Mouse (Mus musculus) intestine, postnatal 0 days (tissue): ENCODE results near the gene Wnt1. TPM values are rescaled to one million over a fixed set of nuclear protein-coding genes. Genes with fewer than 3 reads are reported as not detected.

ENCODE experiments used
- ATAC-seq: fragments of 200-750 bp; cut with Nextera tagmentation; 2 replicates; pipeline ENCODE4 v1.8.0; 2017; ENCODE audit warnings: mild to moderate bottlenecking, moderate TSS enrichment, moderate library complexity
- H3K27ac ChIP-seq: fragments of 300-500 bp; sonication (generic); 2 replicates; pipeline ENCODE4 v1.5.1; 2014; ENCODE audit warnings: mild to moderate bottlenecking, low read depth, low read length, moderate library complexity
- H3K27me3 ChIP-seq: fragments of 300-500 bp; sonication (generic); replicated peaks from 2 replicates; pipeline ENCODE4 v1.6.1; 2014; ENCODE audit warnings: low read length, mixed read lengths; ENCODE audit not compliant: control insufficient read depth, insufficient read depth
- H3K36me3 ChIP-seq: fragments of 300-500 bp; sonication (generic); 2 replicates; pipeline ENCODE4 v1.6.1; 2014; ENCODE audit warnings: mild to moderate bottlenecking, moderate library complexity; ENCODE audit not compliant: control insufficient read depth, insufficient read depth
- H3K4me1 ChIP-seq: fragments of 300-500 bp; sonication (generic); replicated peaks from 2 replicates; pipeline ENCODE4 v1.6.1; 2014; ENCODE audit warnings: antibody characterized with exemption, low read length, mixed read lengths; ENCODE audit not compliant: control insufficient read depth, insufficient read depth
- H3K4me2 ChIP-seq: fragments of 300-500 bp; sonication (generic); replicated peaks from 2 replicates; pipeline ENCODE4 v1.6.1; 2014; ENCODE audit warnings: low read depth, mild to moderate bottlenecking, moderate library complexity
- H3K4me3 ChIP-seq: fragments of 300-500 bp; sonication (generic); 2 replicates; pipeline ENCODE4 v1.5.1; 2014; ENCODE audit warnings: low read depth, low read length
- H3K9ac ChIP-seq: fragments of 300-500 bp; sonication (generic); 2 replicates; pipeline ENCODE4 v1.6.1; 2014; ENCODE audit warnings: mild to moderate bottlenecking, low read depth, low read length
- H3K9me3 ChIP-seq: fragments of 300-500 bp; sonication (generic); 2 replicates; pipeline ENCODE4 v1.6.1; 2016; ENCODE audit warnings: mixed run types; ENCODE audit not compliant: control insufficient read depth
- CTCF ChIP-seq: sonication (generic); IDR thresholded peaks from 2 replicates; pipeline ENCODE4 v1.5.1; 2016; ENCODE audit warnings: low read depth, mild to moderate bottlenecking, control low read depth, antibody characterized with exemption, moderate library complexity
- WGBS: fragments of 180-500 bp; shearing (Covaris S2); extraction: QIAGEN DNeasy Blood & Tissue Kit; methylation state at CpG from one replicate; pipeline ENCODE4 v1.1.7; 2014; 5-methylcytosine and 5-hydroxymethylcytosine counted together
- polyA plus RNA-seq: library from polyadenylated mRNA; unstranded; fragments of >200 nt; fragmentation: Nextera tagmentation; extraction: Ambion mirVana; gene quantifications from 2 replicates; pipeline ENCODE4 v1.2.1, GENCODE M21; 2015

Wnt1 gene
- polyA plus RNA-seq, 1 experiment from 2014 or later = not detected

DNA sequence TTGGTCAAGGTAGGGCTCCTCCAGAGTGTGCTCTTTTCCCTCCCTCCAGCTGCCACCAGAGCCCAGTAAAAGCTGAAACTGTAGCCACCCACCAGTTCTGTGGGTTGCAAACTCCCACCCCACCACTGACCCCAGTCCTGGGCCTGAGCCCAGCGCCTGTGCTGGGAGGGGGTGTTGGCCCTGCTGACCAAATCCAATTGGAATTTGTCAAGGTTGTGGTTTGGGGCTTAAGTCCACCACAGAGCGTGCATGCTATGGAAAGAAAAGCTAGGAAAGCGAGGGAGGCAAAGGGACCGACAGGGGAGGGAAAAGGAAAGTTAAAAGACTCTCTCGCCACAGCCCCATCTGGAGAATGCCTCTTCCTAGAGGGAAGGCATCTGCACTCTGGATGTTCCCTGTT, 21.4 kb upstream of the Wnt1 start:
- H3K4me1 ChIP-seq = 0 out of 2 replicates have a peak, but pooled peaks cover 10% of the 10 kb centered on the region
- no peak for TF ChIP-seq CTCF
- peaks cover 3% of the 10 kb centered on the region; the same call in 1 of the 2 replicates for H3K27me3 ChIP-seq
- H3K9ac ChIP-seq = no peak overlapping the region
- no peaks in the 10 kb centered on the region for H3K36me3 ChIP-seq
- ATAC-seq = no peak
- no peak overlapping the region for H3K4me2 ChIP-seq
- H3K27ac ChIP-seq = no peak overlapping the region
- WGBS = 40% methylated on average over 5 of the region's 5 CpGs
- no peaks in the 10 kb centered on the region for H3K9me3 ChIP-seq
- no peak overlapping the region for H3K4me3 ChIP-seq

GRCm38 (mm10) chr15:98771813-98772425, 17.7 kb upstream of the Wnt1 start:
- Histone ChIP-seq H3K4me2 (peak overlapping the region; percentile 69), H3K9me3 (no peaks in the 10 kb centered on the region), H3K9ac (no peak overlapping the region), H3K4me3 (peak overlapping the region; percentile 36), H3K36me3 (no peaks in the 10 kb centered on the region), H3K27ac (no peak overlapping the region), H3K27me3 (peaks cover 32% of the 10 kb centered on the region), H3K4me1 (0 out of 2 replicates have a peak, but pooled peaks cover 7% of the 10 kb centered on the region)
- 13% methylated on average over 12 of the region's 12 CpGs for WGBS
- ATAC-seq = no peak
- TF ChIP-seq CTCF = no peak

- Histone ChIP-seq H3K27me3 (peaks cover 39% of the 10 kb centered on the region), H3K4me1 (0 out of 2 replicates have a peak, but pooled peaks cover 7% of the 10 kb centered on the region), H3K9me3 (no peaks in the 10 kb centered on the region), H3K36me3 (no peaks in the 10 kb centered on the region), H3K4me3 (peak overlapping the region; percentile 36), H3K9ac (no peak overlapping the region), H3K4me2 (peak overlapping the region; percentile 69), H3K27ac (no peak overlapping the region)
- no peak for TF ChIP-seq CTCF
- no peak; the same call in 1 of the 2 replicates for ATAC-seq
- 3% methylated on average over 36 of the region's 36 CpGs for WGBS
Measured at GRCm38 (mm10) chr15:98772511-98773211, 17.0 kb upstream of the Wnt1 start.

- no peaks in the 10 kb centered on the region for H3K9me3 ChIP-seq
- no peak for TF ChIP-seq CTCF
- H3K9ac ChIP-seq = no peak overlapping the region
- H3K27me3 ChIP-seq = peaks cover 51% of the 10 kb centered on the region
- ATAC-seq = no peak
- no peak overlapping the region for H3K4me2 ChIP-seq
- 0 out of 2 replicates have a peak, but pooled peaks cover 7% of the 10 kb centered on the region for H3K4me1 ChIP-seq
- no peak overlapping the region for H3K4me3 ChIP-seq
- WGBS = 37% methylated on average over 15 of the region's 15 CpGs
- H3K27ac ChIP-seq = no peak overlapping the region
- H3K36me3 ChIP-seq = no peaks in the 10 kb centered on the region
Measured at GRCm38 (mm10) chr15:98774096-98774495, 15.6 kb upstream of the Wnt1 start.

- H3K27ac ChIP-seq = no peak overlapping the region
- 12% methylated on average over 5 of the region's 5 CpGs for WGBS
- H3K27me3 ChIP-seq = peaks cover 65% of the 10 kb centered on the region
- no peak for TF ChIP-seq CTCF
- no peaks in the 10 kb centered on the region for H3K36me3 ChIP-seq
- no peak for ATAC-seq
- no peak overlapping the region for H3K4me3 ChIP-seq
- H3K9me3 ChIP-seq = no peaks in the 10 kb centered on the region
- no peak overlapping the region for H3K9ac ChIP-seq
- no peak overlapping the region for H3K4me2 ChIP-seq
- H3K4me1 ChIP-seq = 0 out of 2 replicates have a peak, but pooled peaks cover 7% of the 10 kb centered on the region
Measured at GRCm38 (mm10) chr15:98775533-98775932, 14.1 kb upstream of the Wnt1 start.

DNA sequence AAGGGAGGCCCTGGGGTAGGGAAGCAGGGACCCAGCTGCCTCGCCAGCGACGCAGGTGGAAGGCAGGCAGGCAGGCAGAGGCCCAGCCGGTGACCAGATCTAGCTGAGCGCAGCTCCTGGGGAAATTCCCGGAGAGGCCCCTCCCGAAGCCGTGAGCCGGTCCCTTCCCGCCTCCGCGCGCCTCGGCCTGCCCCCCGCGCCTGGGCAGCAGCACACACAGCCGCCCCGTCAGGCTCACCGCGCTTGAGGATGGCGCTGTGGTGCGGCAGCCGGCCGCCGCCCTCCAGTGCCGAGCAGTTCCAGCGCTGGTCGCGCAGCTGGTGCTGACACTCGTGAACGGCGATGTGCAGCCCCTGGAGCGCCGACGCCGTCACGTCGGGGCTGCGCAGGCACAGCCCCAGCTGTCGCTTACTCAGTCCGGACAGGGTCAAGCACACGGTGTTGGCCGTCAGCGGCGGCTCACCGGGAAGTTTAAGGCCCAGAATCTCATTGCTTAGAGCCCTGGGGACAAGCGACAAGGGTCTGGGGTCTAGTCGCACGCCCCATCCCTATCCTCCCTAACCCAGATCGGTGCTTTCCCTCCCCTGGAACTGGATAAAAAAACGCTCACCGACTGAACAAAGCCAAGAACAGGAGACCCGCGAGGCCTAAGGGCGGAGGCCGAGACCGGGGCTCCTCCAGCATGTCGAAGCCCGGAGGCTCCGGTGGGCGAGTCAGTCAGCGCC, 13.2 kb upstream of the Wnt1 start:
- peak; percentile 44; the same call in 1 of the 2 replicates for ATAC-seq
- H3K4me3 ChIP-seq = peak overlapping the region; percentile 33

More for the DNA sequence above, 13.2 kb upstream of the Wnt1 start:
- Histone ChIP-seq H3K9me3 (no peaks in the 10 kb centered on the region), H3K4me2 (peak overlapping the region; percentile 51), H3K27ac (no peak overlapping the region), H3K9ac (no peak overlapping the region), H3K27me3 (peaks cover 72% of the 10 kb centered on the region), H3K4me1 (0 out of 2 replicates have a peak, but pooled peaks cover 7% of the 10 kb centered on the region), H3K36me3 (no peaks in the 10 kb centered on the region)
- TF ChIP-seq CTCF = peak; percentile 55
- 3% methylated on average over 62 of the region's 62 CpGs for WGBS
